Mouse (Mus musculus) bone marrow macrophage, adult 2 months (primary cell): ENCODE measurements around the gene Grin2a. TPM values are rescaled to one million over a fixed set of nuclear protein-coding genes. Genes with fewer than 3 reads are reported as not detected.

Source experiments
- H3K27ac ChIP-seq: 2 replicates; pipeline ENCODE4 v1.5.1; 2012; ENCODE audit warnings: low read depth, low read length; ENCODE audit not compliant: insufficient read depth
- H3K4me1 ChIP-seq: 2 replicates; pipeline ENCODE4 v1.6.1; 2012; ENCODE audit warnings: low read length; ENCODE audit not compliant: control insufficient read depth, insufficient read depth
- H3K4me3 ChIP-seq: 2 replicates; pipeline ENCODE4 v1.5.1; 2012; ENCODE audit warnings: mild to moderate bottlenecking, low read length, moderate library complexity; ENCODE audit not compliant: insufficient read depth
- CTCF ChIP-seq: IDR thresholded peaks from 2 replicates; pipeline ENCODE4 v1.5.1; 2012; ENCODE audit warnings: low read depth, mild to moderate bottlenecking, low read length, moderate library complexity
- POLR2A ChIP-seq: IDR thresholded peaks from 2 replicates; pipeline ENCODE4 v1.6.1; 2012; ENCODE audit warnings: mild to moderate bottlenecking, low read depth, low read length, borderline replicate concordance
- polyA plus RNA-seq: library from polyadenylated mRNA; stranded (reverse); fragments of >200 nt; gene quantifications from 2 replicates; pipeline ENCODE4 v1.2.4, GENCODE M21; 2012; ENCODE audit not compliant: missing spikeins, insufficient read depth, insufficient read length

Grin2a gene
- polyA plus RNA-seq, 1 experiment = not detected

DNA sequence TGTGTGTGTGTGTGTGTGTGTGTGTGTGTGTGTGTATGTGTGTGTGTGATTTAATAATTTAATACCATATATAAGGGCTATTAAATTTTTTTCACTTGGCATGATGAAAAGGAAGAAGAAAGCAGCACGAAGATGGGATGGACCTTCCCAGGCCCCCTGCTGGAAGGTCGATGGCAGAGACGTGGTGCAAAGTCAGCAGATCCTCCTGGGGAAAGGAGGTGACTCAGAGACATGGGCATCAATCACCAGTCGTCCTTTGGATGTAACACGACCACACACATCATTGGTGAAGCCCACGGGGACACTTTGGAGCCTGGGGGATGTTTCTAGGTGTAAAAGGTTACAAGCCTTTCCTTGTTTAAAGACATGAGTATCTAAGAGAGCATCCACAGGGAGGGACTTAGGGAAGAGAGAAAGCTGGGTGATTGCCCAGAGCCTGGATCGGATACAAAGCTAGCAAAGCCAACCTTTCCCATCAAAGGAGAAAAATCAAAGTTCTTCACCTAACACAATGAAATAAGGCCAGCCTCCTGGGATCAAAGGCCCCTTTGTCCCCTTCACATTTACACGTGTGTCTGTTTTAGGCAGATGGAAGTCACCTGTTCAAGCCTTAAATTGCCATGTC, 53.9 kb downstream of the Grin2a start:
- Histone ChIP-seq H3K4me1 (no peaks in the 10 kb centered on the region), H3K4me3 (no peak overlapping the region), H3K27ac (no peak overlapping the region)
- TF ChIP-seq CTCF = no peak
- no peak for TF ChIP-seq POLR2A

DNA sequence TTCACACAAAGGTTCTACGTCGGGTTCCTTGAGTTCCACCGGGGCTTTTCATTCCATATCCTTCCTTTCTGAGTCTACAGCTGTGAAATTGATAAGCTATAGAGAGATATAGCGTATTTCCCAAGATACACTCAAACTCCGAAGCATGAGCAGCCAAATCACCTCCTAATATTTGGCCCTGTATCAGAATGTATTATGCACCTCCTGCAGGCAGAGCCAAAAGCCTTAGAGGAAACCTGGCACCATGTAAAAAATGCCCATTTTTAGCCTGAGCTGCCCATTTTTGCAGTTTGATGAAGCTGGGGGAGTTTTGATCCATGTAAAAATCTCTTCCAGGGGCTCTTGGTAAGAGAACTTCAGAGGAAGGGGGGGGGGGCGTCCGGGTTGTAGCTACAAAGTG, 54.6 kb downstream of the Grin2a start:
- no peak overlapping the region for H3K4me3 ChIP-seq
- TF ChIP-seq CTCF = no peak
- no peak for TF ChIP-seq POLR2A

DNA sequence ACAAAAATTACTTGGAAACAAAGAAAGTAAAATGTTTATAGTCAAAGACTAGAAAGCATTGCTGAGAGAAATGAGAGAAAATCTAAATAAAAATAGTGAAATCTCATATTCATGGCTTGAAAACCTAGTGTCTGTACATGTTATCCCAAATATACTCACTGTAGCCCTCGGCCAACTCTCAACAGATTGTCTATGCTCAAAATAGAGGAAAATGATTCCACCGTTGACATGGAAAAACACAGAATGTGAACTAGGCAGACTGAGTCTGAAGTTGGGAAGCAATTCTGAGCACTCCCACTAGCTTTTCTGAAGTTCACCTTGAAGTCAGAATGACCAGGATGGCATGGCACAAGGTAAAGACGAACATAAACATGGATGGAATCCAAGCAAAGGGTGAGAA, 84.7 kb downstream of the Grin2a start:
- Histone ChIP-seq H3K27ac (no peak overlapping the region), H3K4me1 (no peaks in the 10 kb centered on the region), H3K4me3 (no peak overlapping the region)
- TF ChIP-seq CTCF (no peak), POLR2A (no peak)

More for the DNA sequence above, 54.6 kb downstream of the Grin2a start:
- Histone ChIP-seq H3K4me1 (no peaks in the 10 kb centered on the region), H3K27ac (no peak overlapping the region)

DNA sequence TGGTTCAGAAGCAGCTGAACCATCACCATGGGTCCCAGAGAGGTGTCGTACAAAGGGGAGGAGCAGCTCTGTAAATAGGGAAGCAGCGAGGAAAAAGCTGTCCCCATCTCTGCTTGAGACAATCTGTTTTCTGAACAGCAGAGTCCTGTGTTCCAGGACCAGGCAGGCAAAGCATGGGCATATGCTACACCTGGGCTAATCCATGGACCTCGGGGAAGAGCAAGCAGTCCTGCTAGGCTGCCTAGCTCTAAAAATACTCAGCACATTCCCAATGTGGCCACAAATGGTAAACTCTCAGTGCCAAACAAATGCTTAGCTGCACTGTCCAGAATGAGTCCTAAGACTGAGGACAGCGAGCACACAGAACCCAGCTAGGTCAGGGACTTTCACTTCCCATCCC, 86.1 kb downstream of the Grin2a start:
- TF ChIP-seq CTCF (no peak), POLR2A (no peak)
- no peak overlapping the region for H3K4me3 ChIP-seq
- no peaks in the 10 kb centered on the region for H3K4me1 ChIP-seq
- H3K27ac ChIP-seq = no peak overlapping the region

DNA sequence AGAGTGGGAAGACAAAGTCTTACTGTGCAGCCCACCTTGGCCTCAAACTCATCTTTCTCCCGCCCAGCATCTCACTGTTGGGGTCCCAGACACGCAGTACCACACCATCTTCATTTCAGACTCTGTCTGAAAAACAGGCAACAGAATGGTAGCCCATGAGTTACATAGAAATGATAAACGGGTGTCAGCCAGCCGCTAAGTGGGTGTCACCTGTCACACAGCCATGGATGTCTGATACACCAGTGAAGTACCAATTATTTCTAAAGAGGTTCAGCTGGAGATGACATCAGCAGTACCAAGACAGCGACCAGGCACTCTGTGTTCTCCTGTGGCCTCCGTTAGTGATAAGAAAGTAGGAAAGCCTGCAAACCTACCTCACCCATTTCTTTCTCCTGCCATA, 90.9 kb downstream of the Grin2a start:
- Histone ChIP-seq H3K4me1 (no peaks in the 10 kb centered on the region), H3K27ac (no peak overlapping the region), H3K4me3 (no peak overlapping the region)
- no peak for TF ChIP-seq CTCF
- no peak for TF ChIP-seq POLR2A

DNA sequence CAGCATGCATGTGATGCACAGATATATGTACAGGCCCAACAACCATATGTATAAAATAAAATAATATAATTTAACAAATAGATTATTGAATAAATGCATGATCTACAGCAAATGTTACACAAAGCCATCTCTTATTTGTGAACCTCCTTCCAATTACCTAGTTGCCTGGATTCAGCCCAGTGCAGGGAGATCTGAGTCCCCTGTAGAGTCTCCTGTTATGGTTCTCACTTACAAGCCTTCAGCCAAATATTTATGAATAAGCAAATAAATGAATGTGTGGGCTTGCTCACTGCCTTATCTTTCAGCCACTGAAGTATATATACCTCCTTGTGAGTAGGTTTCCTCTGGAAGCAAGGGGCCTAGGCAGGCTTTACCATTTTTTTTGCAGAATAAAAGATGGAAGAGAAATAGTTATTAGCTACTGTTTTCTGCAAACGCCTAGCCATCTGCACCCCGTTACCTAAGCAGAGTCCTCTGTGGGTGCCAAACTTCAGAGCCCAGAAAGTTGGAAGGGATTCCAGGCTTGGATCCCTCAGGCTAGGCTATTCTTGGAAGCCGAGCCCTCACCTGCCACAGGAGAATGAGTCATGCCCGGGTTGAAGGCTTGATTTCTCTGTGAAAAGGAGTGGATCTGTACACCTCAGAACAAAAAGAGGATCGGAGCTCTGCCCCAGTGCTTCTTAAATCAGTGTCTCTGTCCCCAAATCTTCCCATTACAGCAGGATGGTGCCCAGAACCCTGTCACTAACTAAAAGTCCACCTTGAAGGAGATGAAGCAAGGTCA, 92.5 kb downstream of the Grin2a start:
- Histone ChIP-seq H3K4me3 (no peak overlapping the region), H3K4me1 (no peaks in the 10 kb centered on the region), H3K27ac (no peak overlapping the region)
- TF ChIP-seq POLR2A = no peak
- no peak for TF ChIP-seq CTCF

DNA sequence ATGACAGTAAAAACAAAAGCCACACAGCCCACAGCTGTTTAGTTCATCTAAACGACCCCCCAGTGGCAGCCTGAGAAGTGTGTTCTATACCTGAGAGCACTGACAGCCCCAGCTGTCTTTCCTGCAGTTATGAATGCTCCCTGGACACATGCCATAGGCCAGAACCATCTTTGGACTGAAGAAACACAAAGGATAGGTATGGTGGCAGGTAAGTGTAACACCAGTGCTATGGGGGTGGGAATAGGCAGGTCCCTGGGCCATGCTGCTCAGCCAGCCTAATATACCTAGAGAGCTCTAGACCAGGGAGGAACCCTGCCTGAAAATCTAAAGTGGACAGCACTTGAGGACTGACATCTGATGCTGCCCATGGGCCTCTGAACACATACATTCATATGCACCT, 93.9 kb downstream of the Grin2a start:
- no peak overlapping the region for H3K27ac ChIP-seq
- H3K4me1 ChIP-seq = no peaks in the 10 kb centered on the region
- TF ChIP-seq CTCF = no peak
- TF ChIP-seq POLR2A = no peak
- H3K4me3 ChIP-seq = no peak overlapping the region

DNA sequence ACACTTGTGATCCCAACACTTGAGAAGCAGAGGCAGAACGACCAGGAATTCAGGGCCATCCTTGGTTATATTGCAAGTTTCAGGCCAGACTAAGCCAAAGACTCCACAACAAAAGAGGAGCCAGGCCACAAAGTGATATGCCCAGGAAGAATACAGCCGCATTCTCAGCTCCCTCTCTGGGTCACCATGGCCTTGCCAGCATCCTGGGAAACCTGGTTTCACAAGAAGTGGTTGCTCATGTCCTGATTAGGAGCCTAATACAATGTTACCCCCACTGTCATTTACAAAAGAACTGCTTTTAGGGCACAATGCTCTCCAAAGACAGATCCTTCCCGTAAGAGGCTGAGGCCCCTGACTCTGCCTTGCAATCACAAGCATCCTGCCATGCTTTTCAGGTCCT, 94.4 kb downstream of the Grin2a start:
- H3K4me3 ChIP-seq = no peak overlapping the region
- H3K4me1 ChIP-seq = no peaks in the 10 kb centered on the region
- TF ChIP-seq CTCF = no peak
- no peak for TF ChIP-seq POLR2A
- H3K27ac ChIP-seq = no peak overlapping the region

DNA sequence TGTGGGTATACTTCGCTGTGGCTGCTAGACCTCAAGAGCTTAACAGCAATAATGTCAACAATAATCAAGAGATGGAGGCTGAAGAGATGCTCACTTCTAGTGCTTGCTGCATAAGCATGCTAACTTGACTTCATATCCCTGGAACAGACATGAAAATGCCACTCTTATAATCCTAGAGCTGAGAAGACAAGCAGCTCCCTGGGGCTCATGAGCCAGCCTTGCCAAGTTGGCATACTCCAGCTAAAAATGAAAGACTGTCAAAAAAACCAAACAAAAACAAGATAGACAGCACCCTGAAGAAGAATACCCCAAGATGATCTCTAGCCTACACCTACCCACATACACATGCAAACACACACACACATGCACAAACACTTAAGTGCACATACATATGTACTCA, 95.2 kb downstream of the Grin2a start:
- no peak overlapping the region for H3K4me3 ChIP-seq
- H3K4me1 ChIP-seq = no peaks in the 10 kb centered on the region
- no peak overlapping the region for H3K27ac ChIP-seq
- TF ChIP-seq POLR2A (no peak), CTCF (no peak)

DNA sequence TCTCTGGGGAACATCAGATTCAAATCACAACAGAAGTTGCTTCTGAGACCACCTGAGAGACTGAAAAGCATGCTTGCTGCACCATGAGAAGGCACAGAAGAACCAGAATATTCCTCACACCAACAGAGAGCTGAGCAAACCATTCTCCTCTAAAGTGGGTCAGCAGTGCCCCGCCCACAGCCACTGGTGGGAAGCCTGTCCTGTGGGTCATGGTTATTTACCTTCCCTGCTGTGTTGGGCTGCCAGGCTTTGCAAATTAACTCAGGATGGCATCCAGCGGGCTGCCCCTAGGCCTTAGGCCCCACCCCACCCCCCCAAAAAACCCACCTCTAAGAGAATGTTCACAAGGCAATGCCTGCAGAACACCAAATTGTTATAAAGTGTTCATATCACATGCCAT, 96.2 kb downstream of the Grin2a start:
- TF ChIP-seq CTCF (no peak), POLR2A (no peak)
- Histone ChIP-seq H3K27ac (no peak overlapping the region), H3K4me1 (no peaks in the 10 kb centered on the region), H3K4me3 (no peak overlapping the region)

DNA sequence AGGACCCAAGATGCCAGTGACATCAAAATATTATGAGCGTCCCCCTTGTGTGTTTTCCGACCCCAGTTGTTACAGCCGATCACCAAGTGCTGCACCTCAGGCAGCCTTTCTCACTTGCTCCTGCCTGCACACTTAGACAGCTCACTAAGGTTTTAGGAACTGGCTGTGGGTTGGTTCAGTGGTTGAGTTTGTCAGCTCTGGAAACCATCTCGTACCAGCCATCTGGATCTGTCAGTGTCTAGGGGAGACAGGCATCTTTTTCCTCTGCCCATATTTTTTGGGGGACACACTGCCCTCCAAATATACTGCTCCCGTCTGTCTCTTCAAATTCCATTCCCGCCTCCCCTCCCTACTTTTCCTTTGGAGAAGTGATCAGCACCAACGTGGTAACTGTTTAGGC, 99.8 kb downstream of the Grin2a start:
- TF ChIP-seq POLR2A (no peak), CTCF (no peak)
- no peak overlapping the region for H3K4me3 ChIP-seq
- H3K27ac ChIP-seq = no peak overlapping the region
- H3K4me1 ChIP-seq = no peaks in the 10 kb centered on the region
